Mouse (Mus musculus) embryonic facial prominence, embryonic 15.5 days (tissue): ENCODE measurements around the gene Eif3b. TPM values are rescaled to one million over a fixed set of nuclear protein-coding genes. Genes with fewer than 3 reads are reported as not detected.

Experiments used
- ATAC-seq: fragments of 200-750 bp; cut with Nextera tagmentation; 2 replicates; pipeline ENCODE4 v1.8.0; 2017; ENCODE audit warnings: low read depth, moderate TSS enrichment; ENCODE audit not compliant: insufficient number of reproducible peaks, low FRiP score, low TSS enrichment
- H3K27ac ChIP-seq: fragments of 300-500 bp; sonication (generic); replicated peaks from 2 replicates; pipeline ENCODE4 v1.5.1; 2015; ENCODE audit warnings: mild to moderate bottlenecking, inconsistent platforms
- H3K27me3 ChIP-seq: fragments of 300-500 bp; sonication (generic); 2 replicates; pipeline ENCODE4 v1.6.1; 2015; ENCODE audit warnings: inconsistent platforms
- H3K36me3 ChIP-seq: fragments of 300-500 bp; sonication (generic); 2 replicates; pipeline ENCODE4 v1.6.1; 2015; ENCODE audit warnings: mild to moderate bottlenecking, inconsistent platforms
- H3K4me1 ChIP-seq: fragments of 300-500 bp; sonication (generic); 2 replicates; pipeline ENCODE4 v1.6.1; 2015; ENCODE audit warnings: inconsistent platforms
- H3K4me2 ChIP-seq: fragments of 300-500 bp; sonication (generic); replicated peaks from 2 replicates; pipeline ENCODE4 v1.6.1; 2015; ENCODE audit warnings: mild to moderate bottlenecking, inconsistent platforms
- H3K4me3 ChIP-seq: fragments of 300-500 bp; sonication (generic); replicated peaks from 2 replicates; pipeline ENCODE4 v1.5.1; 2015; ENCODE audit warnings: mild to moderate bottlenecking, inconsistent platforms
- H3K9ac ChIP-seq: fragments of 300-500 bp; sonication (generic); 2 replicates; pipeline ENCODE4 v1.6.1; 2015; ENCODE audit warnings: inconsistent platforms
- H3K9me3 ChIP-seq: fragments of 300-500 bp; sonication (generic); replicated peaks from 2 replicates; pipeline ENCODE4 v1.6.1; 2016; ENCODE audit warnings: inconsistent platforms
- WGBS: fragments of 180-500 bp; shearing (Covaris S2); methylation state at CpG from one replicate; pipeline ENCODE4 v1.1.7; 2015; 5-methylcytosine and 5-hydroxymethylcytosine counted together
- polyA plus RNA-seq: library from polyadenylated mRNA; unstranded; fragments of >200 nt; fragmentation: Nextera tagmentation; extraction: Ambion mirVana; gene quantifications from 2 replicates; pipeline ENCODE4 v1.2.1, GENCODE M21; 2015

The Eif3b gene
- polyA plus RNA-seq, 1 experiment from 2014 or later: 130 TPM

DNA sequence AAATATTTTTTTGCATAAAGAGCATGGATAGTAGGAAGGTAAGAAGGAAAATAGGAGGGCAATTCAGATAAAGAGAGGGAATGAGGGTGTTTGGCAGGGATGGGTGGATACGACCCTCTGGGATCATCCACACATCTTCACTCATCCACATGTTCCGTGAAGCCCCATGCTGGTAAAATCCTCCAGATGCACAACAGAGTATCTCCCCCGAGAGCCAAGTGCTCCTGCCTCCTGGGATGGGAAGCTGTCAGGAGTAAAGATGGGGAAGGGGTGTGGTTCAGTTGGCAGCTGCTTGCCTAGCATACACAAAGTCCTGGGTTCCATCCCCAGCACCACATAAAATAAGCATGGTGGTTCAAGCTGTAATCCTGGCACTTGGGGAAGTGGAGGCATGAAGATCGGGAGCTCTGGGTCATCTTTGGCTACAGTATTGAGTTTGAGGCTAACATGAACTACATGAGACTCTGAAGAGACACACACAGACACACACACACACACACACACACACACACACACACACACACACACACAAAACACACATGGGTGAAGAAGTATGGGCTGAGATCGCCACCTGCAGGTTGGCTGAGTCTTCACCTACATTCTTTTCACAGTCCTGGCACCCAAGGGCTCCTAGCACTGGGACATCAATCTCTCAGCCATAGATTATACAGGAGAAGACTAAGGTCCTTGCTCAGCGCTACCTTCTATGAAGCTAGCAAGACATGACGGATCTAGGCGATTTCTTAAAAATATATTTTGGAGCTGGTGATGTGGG lies 22.8 kb upstream of the Eif3b start:
- no peaks in the 10 kb centered on the region for H3K27me3 ChIP-seq
- no peak for ATAC-seq
- H3K4me1 ChIP-seq: no peaks in the 10 kb centered on the region
- no peak overlapping the region for H3K4me2 ChIP-seq
- no peak overlapping the region for H3K9ac ChIP-seq
- WGBS: 60% methylated on average over 8 of the region's 8 CpGs
- H3K27ac ChIP-seq: no peak overlapping the region
- no peaks in the 10 kb centered on the region for H3K36me3 ChIP-seq
- no peaks in the 10 kb centered on the region for H3K9me3 ChIP-seq
- no peak overlapping the region for H3K4me3 ChIP-seq

DNA sequence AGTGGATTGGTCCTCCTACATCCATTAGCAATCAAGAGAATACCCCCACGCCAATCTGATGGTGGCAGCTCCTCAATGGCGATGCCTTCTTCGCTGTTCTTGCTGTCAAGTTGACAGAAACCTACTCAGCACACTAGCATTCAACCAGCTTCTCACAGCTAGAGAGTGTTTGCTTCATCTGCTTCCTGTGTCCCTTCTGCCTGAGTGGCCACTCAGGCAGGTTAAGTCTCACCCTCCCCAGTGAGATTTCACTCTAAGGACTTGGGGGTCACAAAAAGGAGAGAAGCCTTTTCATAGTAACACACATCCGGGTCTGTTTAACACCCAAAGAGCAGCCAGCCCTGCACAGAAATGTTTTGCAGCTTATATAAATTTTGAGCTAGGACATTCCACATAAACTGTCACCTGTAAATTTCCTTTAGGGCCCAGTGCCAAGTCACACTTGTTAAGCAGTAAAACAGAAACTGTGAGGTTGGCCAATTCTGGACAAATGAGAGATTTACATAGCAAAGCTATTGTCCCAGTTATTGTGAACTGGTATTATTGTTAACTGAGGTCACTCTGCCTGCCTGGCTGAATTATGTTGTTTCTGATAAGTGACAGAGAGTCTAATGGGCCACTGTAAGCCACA lies 16.4 kb upstream of the Eif3b start:
- H3K4me2 ChIP-seq: no peak overlapping the region
- no peaks in the 10 kb centered on the region for H3K4me1 ChIP-seq
- no peak overlapping the region for H3K4me3 ChIP-seq
- H3K9ac ChIP-seq: no peak overlapping the region
- H3K9me3 ChIP-seq: no peaks in the 10 kb centered on the region
- H3K27ac ChIP-seq: no peak overlapping the region
- no peaks in the 10 kb centered on the region for H3K36me3 ChIP-seq
- WGBS: 78% methylated on average over 4 of the region's 4 CpGs
- ATAC-seq: no peak
- no peaks in the 10 kb centered on the region for H3K27me3 ChIP-seq

DNA sequence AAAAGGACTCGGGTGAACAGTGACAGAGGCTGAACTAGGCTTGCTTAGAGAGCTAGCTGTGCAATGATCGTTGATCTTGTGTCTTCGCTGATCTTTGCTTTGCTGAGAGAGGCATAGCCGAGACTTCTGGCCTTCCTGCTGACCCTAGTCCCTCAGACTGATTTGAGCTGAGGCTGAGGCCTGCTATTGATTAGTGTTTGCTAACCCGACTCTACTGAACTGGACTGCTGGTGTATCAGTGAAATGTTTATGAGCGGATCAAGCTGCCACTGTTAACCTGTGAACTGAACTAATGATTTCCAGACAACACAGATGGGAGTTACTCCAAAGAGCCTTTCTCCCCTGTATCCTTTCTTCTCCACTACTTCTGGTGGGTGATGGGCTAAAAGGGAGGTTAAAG lies 14.0 kb upstream of the Eif3b start:
- Histone ChIP-seq H3K4me3 (no peak overlapping the region), H3K4me1 (no peaks in the 10 kb centered on the region), H3K9me3 (no peaks in the 10 kb centered on the region), H3K36me3 (no peaks in the 10 kb centered on the region), H3K9ac (no peak overlapping the region), H3K4me2 (no peak overlapping the region), H3K27me3 (no peaks in the 10 kb centered on the region), H3K27ac (no peak overlapping the region)
- 35% methylated on average over 6 of the region's 6 CpGs for WGBS
- ATAC-seq: no peak

DNA sequence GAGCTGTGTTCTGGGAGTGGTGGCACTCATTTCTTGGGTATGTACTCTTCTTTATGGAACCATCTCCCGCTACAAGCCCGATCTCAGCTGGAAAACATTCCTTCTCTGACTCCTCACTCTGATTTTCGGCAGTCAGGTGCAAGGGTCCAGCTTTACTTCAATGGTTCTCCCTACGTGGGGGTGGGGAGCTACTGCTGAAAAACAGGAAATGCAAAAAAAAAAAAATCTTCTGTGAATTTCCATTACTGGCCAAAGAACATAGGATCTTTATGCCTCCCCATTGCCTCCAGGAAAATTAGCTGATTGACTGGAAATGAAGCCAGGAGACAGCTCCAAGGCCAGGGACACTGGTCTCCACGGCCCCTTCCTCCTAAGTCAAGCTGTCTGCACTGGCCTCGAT lies 12.5 kb upstream of the Eif3b start:
- Histone ChIP-seq H3K36me3 (no peaks in the 10 kb centered on the region), H3K4me3 (no peak overlapping the region), H3K9me3 (no peaks in the 10 kb centered on the region), H3K4me1 (no peaks in the 10 kb centered on the region), H3K27me3 (no peaks in the 10 kb centered on the region), H3K27ac (no peak overlapping the region), H3K9ac (no peak overlapping the region), H3K4me2 (no peak overlapping the region)
- WGBS: 48% methylated on average over 6 of the region's 6 CpGs
- ATAC-seq: no peak

DNA sequence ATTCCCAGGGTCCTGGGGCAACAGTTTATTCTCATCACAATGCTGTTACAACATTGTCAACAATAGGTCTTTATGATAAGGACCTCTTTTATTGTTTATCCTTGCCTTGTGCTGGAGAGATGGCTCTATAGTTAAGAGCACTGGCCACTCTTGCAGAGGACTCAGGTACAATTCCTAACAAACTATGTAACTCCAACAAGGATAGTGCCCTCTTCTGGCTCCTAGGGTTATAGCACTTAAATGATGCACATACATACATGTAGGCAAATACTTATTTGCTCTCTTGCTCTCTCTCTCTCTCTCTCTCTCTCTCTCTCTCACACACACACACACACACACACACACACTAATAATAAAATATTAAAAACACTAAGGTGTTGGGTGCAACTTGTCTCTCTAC lies 10.3 kb upstream of the Eif3b start:
- H3K27me3 ChIP-seq: no peaks in the 10 kb centered on the region
- no peak overlapping the region for H3K27ac ChIP-seq
- H3K4me1 ChIP-seq: no peaks in the 10 kb centered on the region
- no peak overlapping the region for H3K4me2 ChIP-seq
- no peak overlapping the region for H3K9ac ChIP-seq
- no peaks in the 10 kb centered on the region for H3K9me3 ChIP-seq
- no peak for ATAC-seq
- no peaks in the 10 kb centered on the region for H3K36me3 ChIP-seq
- no peak overlapping the region for H3K4me3 ChIP-seq

DNA sequence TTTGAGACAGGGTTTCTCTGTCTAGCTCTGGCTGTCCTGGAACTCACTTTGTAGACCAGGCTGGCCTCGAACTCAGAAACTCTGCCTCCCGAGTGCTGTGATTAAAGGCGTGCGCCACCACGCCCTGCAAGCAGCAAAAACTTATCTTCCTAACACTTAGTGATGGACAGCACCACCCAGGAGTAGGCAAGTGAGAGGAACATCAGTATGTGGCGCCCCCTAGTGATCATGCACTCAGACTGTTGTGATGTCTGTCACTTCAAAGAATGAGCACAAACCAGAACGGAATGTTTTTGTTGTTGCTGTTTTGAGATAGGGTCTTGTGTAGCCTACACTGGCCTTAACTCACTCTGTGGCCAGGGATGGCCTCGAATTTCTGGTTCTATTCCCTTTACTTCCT lies 7.8 kb upstream of the Eif3b start:
- Histone ChIP-seq H3K4me1 (no peaks in the 10 kb centered on the region), H3K4me2 (no peak overlapping the region), H3K27me3 (no peaks in the 10 kb centered on the region), H3K27ac (no peak overlapping the region), H3K9me3 (no peaks in the 10 kb centered on the region), H3K9ac (no peak overlapping the region), H3K4me3 (no peak overlapping the region), H3K36me3 (no peaks in the 10 kb centered on the region)
- WGBS: 38% methylated on average over 8 of the region's 8 CpGs
- ATAC-seq: no peak

DNA sequence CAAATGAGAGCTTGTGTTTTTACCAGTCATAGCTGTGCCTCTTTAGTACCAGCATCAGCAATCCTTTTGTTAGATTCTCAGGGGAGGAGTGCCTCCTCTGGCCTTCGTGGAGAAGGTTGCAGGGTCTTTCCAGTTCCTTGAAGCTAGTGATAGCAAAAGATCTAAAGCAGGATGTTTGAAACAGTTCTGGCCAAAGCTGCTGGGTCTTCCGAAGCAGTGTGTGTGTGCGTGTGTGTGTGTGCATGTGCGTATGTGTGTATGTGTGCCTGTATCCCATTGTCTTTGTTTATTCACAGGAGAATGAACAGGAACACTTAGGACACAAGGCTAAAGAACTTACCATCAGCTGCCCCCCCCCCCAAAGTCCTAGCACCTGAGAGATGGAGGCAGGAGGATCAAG lies 4.5 kb upstream of the Eif3b start:
- Histone ChIP-seq H3K27me3 (no peaks in the 10 kb centered on the region), H3K36me3 (no peaks in the 10 kb centered on the region), H3K9ac (no peak overlapping the region), H3K4me1 (no peaks in the 10 kb centered on the region), H3K4me3 (no peak overlapping the region), H3K27ac (no peak overlapping the region), H3K9me3 (no peaks in the 10 kb centered on the region), H3K4me2 (no peak overlapping the region)
- no peak for ATAC-seq
- WGBS: 68% methylated on average over 4 of the region's 4 CpGs

DNA sequence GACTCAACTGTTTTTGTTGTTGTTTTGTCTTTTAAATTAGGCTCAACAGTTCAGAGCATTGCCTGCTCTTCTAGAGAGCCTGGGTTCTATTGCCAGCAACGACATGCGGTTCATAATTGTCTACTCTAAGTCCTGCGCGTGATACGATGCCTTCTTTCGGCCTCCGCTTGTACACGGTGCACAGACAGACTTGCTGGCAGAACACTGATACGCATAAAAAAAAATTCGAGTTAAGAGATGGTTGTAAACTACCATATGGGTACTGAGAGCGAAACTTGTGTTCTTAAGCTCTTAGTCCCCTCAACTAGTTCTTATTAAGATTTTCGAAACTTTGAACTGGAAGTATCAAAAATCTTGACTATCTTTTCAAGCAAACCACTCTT lies 1.0 kb upstream of the Eif3b start:
- no peaks in the 10 kb centered on the region for H3K9me3 ChIP-seq
- H3K4me1 ChIP-seq: peaks cover 18% of the 10 kb centered on the region
- no peaks in the 10 kb centered on the region for H3K27me3 ChIP-seq
- under 1% methylated on average over 12 of the region's 12 CpGs for WGBS
- peak overlapping the region; percentile 96 for H3K4me3 ChIP-seq
- peak overlapping the region; percentile 64 for H3K4me2 ChIP-seq
- peak overlapping the region; percentile 98 for H3K27ac ChIP-seq
- no peak for ATAC-seq
- peaks cover 2% of the 10 kb centered on the region; the same call in 1 of the 2 replicates for H3K36me3 ChIP-seq
- H3K9ac ChIP-seq: peak overlapping the region; percentile 69

DNA sequence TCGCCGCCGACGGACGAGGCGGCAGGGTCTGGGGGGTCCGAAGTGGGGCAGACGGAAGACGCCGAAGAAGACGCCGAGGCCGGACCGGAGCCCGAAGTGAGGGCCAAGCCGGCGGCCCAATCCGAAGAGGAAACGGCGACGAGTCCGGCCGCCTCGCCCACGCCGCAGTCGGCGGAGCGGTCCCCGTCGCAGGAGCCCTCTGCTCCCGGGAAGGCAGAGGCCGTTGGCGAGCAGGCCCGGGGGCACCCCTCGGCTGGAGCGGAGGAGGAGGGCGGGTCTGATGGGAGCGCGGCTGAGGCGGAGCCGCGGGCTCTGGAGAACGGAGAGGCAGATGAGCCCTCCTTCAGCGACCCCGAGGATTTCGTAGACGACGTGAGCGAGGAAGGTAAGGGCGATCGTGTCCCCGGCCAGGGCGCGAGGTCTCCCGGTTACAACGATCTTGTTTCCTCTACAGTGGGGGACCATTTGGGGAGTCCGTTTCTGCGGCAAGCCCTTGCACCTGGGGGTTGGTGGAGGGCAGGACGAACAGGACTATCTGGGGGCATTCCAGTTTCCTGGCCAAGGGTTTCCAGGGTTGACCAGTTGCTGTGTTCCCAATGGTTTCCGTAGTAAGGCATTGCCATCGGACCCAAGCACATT lies 433 bp downstream of the Eif3b start:
- H3K27me3 ChIP-seq: no peaks in the 10 kb centered on the region
- under 1% methylated on average over 62 of the region's 62 CpGs for WGBS
- peaks cover 12% of the 10 kb centered on the region for H3K36me3 ChIP-seq
- peak overlapping the region; percentile 64 for H3K4me2 ChIP-seq
- H3K27ac ChIP-seq: peak overlapping the region; percentile 98
- peak overlapping the region; percentile 96 for H3K4me3 ChIP-seq
- peak overlapping the region; percentile 69 for H3K9ac ChIP-seq
- no peak; the same call in 1 of the 2 replicates for ATAC-seq
- peaks cover 18% of the 10 kb centered on the region for H3K4me1 ChIP-seq
- no peaks in the 10 kb centered on the region for H3K9me3 ChIP-seq

DNA sequence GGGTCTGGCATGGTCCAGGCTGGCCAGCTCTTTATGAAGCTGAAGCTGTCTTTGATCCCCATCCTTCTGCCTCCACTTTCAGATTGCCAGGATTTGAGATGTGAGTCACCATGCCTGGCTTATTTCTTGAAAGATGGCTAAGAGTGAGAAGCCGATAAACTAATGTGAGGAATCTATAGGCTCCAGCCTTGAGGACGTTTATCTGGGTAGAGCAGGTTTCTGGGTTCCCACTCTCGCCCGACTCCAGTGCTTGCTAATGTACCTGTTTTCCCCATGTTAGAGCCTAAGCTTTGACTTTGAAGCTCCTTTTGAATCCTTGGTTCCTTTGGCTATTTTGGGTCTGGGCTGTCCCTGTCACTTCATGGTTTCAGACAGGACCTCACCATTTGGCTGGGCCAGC lies 1.5 kb downstream of the Eif3b start:
- no peaks in the 10 kb centered on the region for H3K9me3 ChIP-seq
- no peak overlapping the region for H3K9ac ChIP-seq
- no peaks in the 10 kb centered on the region for H3K27me3 ChIP-seq
- 58% methylated on average over 4 of the region's 4 CpGs for WGBS
- peaks cover 19% of the 10 kb centered on the region for H3K36me3 ChIP-seq
- peak overlapping the region; percentile 64 for H3K4me2 ChIP-seq
- H3K4me1 ChIP-seq: peaks cover 18% of the 10 kb centered on the region
- no peak for ATAC-seq
- no peak overlapping the region for H3K27ac ChIP-seq
- H3K4me3 ChIP-seq: peak overlapping the region; percentile 96

DNA sequence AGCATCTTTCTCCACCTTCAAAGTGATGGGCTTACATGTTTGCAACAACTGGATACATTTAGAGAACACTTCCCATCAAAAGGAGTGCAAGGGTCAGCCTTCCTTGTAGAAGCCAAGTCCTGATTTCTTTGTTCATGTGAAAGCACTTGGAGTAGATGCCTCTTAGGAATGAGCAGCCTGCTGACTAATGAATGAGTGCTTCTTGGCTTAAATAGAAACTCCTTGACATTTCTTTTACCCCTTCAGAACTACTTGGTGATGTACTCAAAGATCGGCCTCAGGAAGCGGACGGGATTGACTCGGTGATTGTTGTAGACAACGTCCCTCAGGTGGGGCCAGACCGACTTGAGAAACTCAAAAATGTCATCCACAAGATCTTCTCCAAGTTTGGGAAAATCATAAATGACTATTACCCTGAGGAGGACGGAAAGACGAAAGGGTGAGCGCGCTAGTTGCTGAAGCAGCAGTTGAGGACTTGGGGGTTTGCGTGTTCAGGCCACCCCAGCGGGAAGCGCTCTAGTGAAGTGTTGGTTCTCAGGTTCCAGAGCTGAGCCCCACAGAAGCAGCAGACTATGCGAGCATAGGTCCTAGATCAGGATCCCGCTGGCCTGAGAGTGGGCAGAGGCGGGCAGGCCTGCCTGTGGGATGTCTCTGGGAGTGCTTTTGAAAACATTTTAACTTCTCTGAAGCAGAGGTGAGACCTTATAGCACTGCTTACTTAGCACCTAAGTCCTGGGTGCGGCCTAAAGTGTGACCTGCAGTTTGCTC lies 6.1 kb downstream of the Eif3b start:
- Histone ChIP-seq H3K9ac (no peak overlapping the region), H3K4me2 (no peak overlapping the region), H3K27me3 (no peaks in the 10 kb centered on the region), H3K4me1 (peaks cover 16% of the 10 kb centered on the region), H3K36me3 (peaks cover 64% of the 10 kb centered on the region), H3K4me3 (no peak overlapping the region), H3K9me3 (no peaks in the 10 kb centered on the region), H3K27ac (no peak overlapping the region)
- no peak for ATAC-seq
- WGBS: 95% methylated on average over 17 of the region's 17 CpGs
